Mouse (Mus musculus): ENCODE measurements around the gene Dnajb14.
"Not testable (repeated sequence)": the region's sequence is repeated elsewhere in the genome, so short reads cannot be mapped to it uniquely, and the experiment has no call there.

The Dnajb14 gene

DNA sequence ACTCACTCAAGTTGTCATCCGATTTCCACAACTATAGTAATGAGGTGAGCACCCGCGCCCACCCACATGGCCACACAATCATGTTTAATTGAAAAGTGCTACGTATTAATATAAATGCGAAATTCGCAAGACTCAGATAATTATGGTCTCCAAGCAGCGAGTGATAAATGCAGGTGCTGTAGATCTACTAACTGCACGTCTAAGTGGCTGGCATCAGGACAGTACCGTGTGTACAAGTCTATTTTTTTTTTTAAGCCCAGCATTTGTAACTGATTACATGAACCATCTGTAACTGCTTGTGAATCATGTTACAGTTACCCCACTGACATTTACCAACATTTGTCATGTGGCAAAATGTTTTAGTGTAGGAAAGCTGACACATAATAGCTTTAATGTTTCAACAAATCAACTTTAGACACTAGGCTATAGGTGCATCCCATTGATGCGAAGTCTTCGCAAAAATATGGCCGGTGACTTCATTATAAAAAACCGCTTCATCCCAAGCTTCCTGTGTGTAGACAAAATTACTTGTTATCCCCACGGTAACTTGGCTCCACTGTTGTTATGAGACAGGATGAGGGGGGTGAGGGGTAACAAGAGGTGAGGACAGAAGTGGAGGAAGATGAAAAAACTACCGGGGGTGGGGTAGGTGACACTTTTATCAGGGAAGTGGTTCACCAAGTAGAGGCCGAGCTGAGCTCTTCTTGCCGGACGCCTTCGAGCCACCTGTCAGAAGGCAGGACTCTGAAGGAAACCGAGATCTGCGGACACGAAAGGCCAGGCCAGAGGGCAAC lies 3.9 kb upstream of the Dnajb14 start:
- no peak for DNase-seq (ENCODE audit: low read depth)

GRCm38 (mm10) chr3:137864124-137864987 lies 3.1 kb upstream of the Dnajb14 start, which contains the start of gene H2afz:
H2afz (plus strand) TSS chr3:137864487.
- peak; percentile 98 for DNase-seq (ENCODE audit: low read depth)

GRCm38 (mm10) chr3:137864988-137865982 lies 2.2 kb upstream of the Dnajb14 start:
- peak; percentile 97 for DNase-seq (ENCODE audit: low read depth)

DNA sequence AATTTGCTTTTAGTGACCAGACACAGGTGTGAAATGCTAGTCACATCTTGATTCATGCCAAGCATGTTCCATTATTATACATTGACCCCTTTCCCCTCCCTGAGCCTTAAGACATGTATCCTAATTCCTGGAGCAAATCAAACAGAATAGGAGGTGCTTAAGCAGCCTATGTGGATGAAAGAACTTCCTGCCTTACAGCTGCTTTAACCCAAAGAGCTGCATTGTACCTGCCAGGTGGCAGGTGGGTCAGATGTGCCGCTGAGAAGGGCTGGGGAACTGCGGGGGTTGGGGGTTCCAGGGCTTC lies 390 bp upstream of the Dnajb14 start:
- no peak for DNase-seq (ENCODE audit: low read depth)

- DNase-seq (ENCODE audit: low read depth), result peak; percentile 63
Observed at GRCm38 (mm10) chr3:137868094-137868913, 829 bp downstream of the Dnajb14 start.

- DNase-seq (ENCODE audit: low read depth), result no peak
Observed at GRCm38 (mm10) chr3:137869395-137869794, 1.9 kb downstream of the Dnajb14 start.

GRCm38 (mm10) chr3:137879313-137879712 lies 11.8 kb downstream of the Dnajb14 start:
- peak; percentile 51 for DNase-seq (ENCODE audit: low read depth)

GRCm38 (mm10) chr3:137880109-137880748 lies 12.8 kb downstream of the Dnajb14 start:
- peak; percentile 28 for DNase-seq (ENCODE audit: low read depth)

DNA sequence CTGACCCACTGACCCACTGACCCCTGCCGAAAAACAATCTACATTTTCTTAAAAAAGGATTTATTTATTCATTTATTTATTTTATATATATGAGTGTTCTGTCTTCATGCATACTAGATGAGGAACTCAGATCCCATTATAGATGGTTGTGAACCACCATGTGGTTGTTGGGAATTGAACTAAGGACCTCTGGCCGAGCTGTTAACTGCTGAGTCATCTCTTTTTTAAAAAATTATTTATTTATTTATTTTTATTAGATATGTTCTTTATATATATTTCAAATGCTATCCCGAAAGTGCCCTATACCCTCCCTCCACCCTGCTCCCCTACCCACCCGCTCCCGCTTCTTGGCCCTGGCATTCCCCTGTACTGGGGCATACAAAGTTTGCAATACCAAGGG lies 13.6 kb downstream of the Dnajb14 start:
- no peak for DNase-seq (ENCODE audit: low read depth)

GRCm38 (mm10) chr3:137887961-137888360 lies 20.5 kb downstream of the Dnajb14 start:
- DNase-seq (ENCODE audit: low read depth), result no peak

- DNase-seq (ENCODE audit: low read depth), result no peak
Observed at GRCm38 (mm10) chr3:137891089-137891488, 23.6 kb downstream of the Dnajb14 start.

GRCm38 (mm10) chr3:137892118-137892517 lies 24.6 kb downstream of the Dnajb14 start:
- DNase-seq (ENCODE audit: low read depth), result no peak

GRCm38 (mm10) chr3:137893789-137894188 lies 26.3 kb downstream of the Dnajb14 start:
- DNase-seq (ENCODE audit: low read depth), result no peak

GRCm38 (mm10) chr3:137895196-137895595 lies 27.7 kb downstream of the Dnajb14 start:
- DNase-seq (ENCODE audit: low read depth), result peak; percentile 61

DNA sequence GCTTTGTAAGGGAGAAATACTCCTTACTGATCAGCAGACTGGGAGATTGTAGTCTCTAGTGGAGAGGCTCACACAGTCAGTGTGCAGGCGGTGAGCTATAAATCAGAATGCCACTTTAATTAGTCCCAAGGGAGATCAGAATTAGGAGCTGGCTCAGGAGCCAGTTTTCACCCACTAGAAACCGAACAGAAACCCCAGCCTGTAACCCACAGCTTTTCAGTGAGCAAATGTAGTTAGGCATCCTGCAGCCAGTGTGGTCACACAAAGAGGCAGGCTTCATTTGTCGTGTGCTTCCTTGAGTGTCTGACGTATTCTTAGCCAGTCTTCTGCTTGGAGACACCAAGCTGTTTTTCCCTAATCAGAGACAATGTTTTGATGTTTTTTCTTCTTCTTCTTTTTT lies 28.9 kb downstream of the Dnajb14 start:
- DNase-seq (ENCODE audit: low read depth), result no peak

- DNase-seq (ENCODE audit: low read depth), result no peak
Observed at GRCm38 (mm10) chr3:137896867-137897266, 29.4 kb downstream of the Dnajb14 start.

DNA sequence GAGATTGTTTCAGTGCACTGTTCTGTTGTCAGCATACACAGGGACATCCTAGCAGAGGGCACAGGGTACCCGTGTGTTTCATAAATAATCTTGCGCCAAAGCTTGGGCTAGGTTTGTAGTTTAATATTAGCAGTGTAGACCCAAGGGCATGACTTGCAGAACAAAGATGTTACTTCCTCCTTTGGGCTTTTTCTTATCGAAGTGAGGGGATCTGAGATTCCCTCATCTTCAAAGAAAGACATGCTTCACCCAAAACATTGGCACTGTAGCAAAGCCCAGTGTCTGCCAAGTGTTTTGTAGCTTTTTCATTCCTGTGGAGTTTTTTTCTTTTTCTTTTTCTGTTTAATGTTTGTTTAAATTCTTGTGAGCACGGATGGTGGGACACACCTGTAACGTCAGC lies 30.2 kb downstream of the Dnajb14 start:
- DNase-seq (ENCODE audit: low read depth), result no peak

DNA sequence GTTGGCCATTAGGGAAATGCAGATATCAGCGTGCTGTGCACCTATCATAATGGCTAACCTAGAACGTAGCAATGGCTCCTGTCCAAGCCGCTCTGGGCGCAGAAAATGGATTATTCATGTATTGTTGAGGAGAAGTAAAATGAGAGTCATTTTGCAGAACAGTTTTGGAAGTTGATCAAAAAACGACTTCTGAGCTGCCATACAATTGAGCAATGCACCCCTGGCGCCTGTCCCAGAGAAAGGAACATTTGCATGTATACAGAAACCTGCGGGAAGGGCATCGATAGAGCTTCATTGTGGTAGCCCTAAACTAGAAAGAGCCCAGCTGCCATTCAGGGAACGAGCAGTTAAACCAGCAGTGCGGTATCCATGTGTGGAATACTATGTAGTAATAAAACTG lies 32.7 kb downstream of the Dnajb14 start:
- no peak for DNase-seq (ENCODE audit: low read depth)

GRCm38 (mm10) chr3:137913093-137913492 lies 45.6 kb downstream of the Dnajb14 start:
- DNase-seq (ENCODE audit: low read depth), result no peak

GRCm38 (mm10) chr3:137914567-137914966 lies 47.1 kb downstream of the Dnajb14 start:
- DNase-seq (ENCODE audit: low read depth), result not testable (repeated sequence)
